Mouse (Mus musculus) adrenal gland, postnatal 36 days (tissue): ENCODE measurements around the gene Scrg1. TPM values are rescaled to one million over a fixed set of nuclear protein-coding genes. Genes with fewer than 3 reads are reported as not detected.
A peak's percentile ranks its signal among the peaks of the same experiment; 100 is the strongest.
"Not testable (repeated sequence)": the region's sequence is repeated elsewhere in the genome, so short reads cannot be mapped to it uniquely, and the experiment has no call there.

Experiments
- DNase-seq, 2 experiments: peaks; one replicate each; pipeline ENCODE4 v3.0.0; 2021; ENCODE audit warnings: mixed read lengths in 1 of 2
- total RNA-seq, 2 experiments: library from RNA; stranded (reverse); gene quantifications; 2 replicates each; pipeline ENCODE4 v1.2.3; 2021

Scrg1 gene
- total RNA-seq, 2 experiments from 2014 or later, result 0.46 TPM; not detected in 1

DNA sequence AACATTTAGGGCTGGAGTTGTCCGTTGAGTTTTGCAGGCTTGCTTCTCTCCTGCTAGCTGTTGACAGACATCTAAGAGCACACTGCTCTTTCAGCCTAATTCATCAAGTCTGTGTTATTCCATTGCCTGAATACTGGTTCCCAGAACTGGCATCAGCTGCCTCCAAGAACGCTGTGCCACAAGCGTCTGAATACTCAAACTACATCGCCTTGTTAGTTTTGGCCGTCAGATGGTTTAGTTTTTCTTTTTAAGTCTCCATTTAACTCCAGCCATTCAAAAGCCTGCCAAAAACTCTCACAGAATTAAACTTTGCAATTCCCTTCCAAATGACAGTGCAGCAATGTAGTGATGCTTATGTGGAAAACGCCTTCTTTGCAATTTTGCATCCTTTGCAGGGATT is 1.4 kb downstream of the Scrg1 start:
- DNase-seq, result no peak

DNA sequence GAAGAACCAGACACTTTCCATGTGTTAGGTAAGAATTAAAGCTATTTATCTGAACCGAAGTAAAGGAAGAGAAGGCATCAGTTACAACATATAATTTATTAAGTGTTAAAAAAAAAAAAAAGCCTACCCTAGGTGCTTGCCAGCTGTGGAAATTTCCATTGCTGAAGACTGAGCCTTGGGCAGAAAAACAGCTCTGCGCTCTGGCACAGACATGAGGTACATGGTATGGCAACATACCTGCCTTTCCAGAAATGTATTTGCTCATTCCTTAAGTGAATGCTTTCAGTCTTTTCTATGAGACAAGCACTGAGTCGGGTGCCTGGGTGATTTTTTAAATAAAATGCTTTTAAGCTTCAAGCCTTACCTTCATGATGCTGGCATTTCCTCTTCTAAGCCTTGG is 2.2 kb downstream of the Scrg1 start:
- peak; percentile 25 to 27 for DNase-seq

DNA sequence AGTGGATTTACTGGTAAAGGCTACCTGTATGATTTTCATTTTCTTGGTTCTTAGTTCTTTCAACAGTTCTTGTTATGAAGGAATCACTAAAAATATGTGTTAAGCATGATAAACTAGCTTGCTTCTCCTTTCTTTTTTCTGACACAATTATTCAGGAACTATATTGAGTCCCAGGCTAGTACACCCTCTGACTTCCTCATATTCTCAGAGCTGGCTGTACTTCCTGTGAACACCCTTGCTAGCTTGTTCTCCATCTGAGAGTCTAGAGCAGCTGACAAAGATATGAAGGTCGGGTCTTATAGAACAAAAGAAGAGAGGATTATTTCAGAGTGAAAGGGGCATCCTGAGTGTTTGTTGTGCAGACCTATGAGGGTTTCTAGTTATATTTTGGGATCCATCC is 7.1 kb downstream of the Scrg1 start:
- no peak for DNase-seq

GRCm38 (mm10) chr8:57463757-57464156 is 8.0 kb downstream of the Scrg1 start:
- no peak for DNase-seq

DNA sequence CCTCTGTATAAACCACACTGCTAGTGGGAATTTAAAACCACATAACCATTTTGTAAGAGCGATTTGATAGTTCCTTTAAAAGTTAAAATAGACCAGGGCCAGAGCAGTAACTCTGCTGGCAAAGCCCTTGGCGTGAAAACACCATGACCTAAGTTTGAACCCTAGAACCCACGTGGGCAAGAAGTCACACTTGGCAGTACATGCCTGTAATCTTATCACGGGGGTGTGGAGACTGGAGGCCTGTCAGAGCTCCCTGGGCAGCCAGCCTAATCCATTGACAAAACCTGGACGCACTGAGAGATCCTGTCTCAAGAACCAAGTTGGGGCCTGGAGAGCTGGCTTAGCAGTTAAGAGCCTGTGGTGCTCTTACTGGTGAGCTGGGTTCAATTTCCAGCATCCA is 12.9 kb downstream of the Scrg1 start:
- peak; percentile 75 to 79 for DNase-seq

DNA sequence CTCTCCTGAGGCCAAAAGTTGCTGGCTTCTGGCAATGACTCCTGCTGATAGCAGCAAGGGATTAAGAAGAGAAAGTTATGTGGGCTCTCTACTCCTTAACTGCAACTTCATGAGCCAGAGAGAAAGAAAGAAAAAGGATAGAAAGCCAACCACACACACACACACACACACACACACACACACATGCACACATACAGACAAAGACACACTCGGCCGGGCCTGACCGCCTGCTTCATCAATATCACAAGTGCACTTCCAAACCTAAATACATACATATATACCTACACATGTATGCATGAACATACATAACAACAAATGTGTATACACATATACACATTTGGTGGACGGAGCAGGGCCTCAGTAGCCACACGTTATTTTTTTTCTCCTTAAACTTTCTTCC is 15.1 kb downstream of the Scrg1 start:
- DNase-seq, result no peak

GRCm38 (mm10) chr8:57473751-57474150 is 18.0 kb downstream of the Scrg1 start:
- no peak for DNase-seq

DNA sequence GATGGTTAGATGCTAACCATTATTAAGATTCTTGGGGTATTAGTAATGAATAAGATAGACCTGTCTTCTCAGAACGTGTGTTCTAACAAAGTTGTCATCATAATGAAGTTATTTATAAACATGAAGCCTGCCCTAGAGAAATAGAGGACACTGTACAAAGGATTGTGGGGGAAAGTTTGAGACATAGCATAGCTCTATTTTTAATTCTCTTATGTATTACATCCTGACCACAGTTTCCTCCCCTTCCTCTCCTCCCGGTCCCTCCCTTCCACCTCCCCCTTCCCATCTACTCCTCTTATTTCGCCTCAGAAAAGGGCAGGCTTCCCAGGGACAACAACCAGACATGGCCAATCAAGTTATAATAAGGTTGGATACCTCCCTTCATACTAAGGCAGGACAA is 22.7 kb downstream of the Scrg1 start:
- no peak for DNase-seq

GRCm38 (mm10) chr8:57479700-57480099 is 24.0 kb downstream of the Scrg1 start:
- no peak for DNase-seq

DNA sequence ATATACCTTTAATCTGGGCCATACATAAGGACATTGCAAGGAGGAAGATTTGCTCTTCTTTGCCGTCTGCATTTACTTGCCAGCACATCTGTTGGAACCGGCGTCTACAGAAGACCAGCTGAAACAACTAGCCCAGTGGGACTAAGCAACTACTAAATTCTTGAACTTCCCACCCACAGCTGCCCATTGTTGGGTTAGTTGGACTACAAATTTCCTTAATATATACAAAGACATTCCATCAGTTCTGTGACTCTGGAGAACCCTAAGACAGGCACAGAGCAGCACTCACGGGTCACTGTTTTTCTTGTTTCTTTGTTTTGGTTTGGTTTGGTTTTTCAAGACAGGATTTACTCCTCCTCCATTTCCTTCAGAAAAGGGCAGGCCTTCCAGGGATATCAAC is 24.9 kb downstream of the Scrg1 start:
- no peak for DNase-seq

DNA sequence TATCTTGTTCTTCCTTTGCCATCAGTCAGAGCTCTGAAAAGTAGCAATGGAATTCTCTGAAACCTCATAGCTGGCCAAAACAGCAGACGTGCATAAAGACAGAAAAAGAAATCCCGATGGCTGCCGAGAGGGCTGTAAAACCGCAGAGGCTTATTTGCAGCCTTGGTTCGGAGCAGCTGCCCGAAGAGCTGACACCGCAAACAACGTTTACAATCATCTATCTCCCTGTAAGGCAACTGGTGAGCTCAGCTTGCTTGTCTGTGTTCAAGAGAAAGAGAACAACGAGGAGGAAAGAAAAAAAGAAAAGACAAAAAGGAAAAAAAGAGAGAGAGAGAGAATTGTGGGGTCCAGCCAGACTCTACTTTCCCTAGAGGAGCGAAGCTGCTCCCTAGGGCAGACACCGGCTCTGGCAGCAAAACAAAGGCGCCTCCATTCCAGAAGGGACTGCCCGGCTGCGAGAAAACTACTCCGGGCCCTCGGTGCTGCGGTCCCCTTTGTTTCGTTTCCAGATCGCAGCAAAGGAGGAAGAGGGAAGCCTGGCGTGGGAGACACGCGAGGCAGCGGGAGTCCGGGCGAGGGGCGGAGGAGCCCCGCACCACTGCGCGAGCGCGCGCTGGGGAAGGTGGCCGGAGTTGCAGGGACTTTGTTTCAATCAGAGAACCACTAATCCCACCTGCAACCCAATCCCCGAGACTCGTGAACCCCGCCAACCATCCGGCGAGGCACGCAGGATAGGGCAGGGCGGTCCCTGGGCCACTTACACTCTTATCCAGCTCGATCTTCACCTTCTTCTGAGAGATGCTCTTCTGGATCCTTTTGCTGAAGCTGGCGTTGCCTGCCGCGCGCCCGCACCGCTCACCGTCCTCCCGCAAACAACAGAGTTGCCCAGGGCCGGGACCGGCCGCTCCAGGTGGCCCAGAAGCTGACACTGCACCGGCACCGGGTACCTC is 31.0 kb downstream of the Scrg1 start:
- peak; percentile 58 to 64 for DNase-seq

- DNase-seq, result peak; percentile 99
Measured at GRCm38 (mm10) chr8:57487441-57488155, 31.9 kb downstream of the Scrg1 start, which contains the start of gene Sap30. Gene Sap30, minus strand, starts transcription at chr8:57487860.

DNA sequence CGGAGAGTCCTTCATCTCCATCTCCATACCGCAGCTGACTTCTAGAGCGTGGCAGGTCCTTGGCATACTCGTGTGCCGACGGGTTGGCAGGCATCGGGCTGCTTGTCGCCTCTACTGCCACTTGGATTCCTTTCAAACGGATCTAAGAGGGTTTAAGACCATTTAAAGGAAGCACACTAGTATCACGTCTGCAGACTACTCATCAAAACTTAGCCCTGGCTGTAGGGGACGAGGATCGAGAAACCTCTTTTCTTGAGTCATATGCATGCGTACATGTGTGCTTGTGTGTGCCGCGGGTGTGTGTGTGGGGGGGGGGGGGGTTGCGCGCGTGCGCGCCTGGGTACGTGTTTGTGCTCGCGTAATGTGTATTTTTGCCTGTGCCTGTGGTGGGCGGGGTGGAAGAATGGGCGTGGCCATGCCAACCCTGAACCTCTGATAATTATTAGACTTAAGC is 32.6 kb downstream of the Scrg1 start:
- DNase-seq, result peak; percentile 73 to 81

DNA sequence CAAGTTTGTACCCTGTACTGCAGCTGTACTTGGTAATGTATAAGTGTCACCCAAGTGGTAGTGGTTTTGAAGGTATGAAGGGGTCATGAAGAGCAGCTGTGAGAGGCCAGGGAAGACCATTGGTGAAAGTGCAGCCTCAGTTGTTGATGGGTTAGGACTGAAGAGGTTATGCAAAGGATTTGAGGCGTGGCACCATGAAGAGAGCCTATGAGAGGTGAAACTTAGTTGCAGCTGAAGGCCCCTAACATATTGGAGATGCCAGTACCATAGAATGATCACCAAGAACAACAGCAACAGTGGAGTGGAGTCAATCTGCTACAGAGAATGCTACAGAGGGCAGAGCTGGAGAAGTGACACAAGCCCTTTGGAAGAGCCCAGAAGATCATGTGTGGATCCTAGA is 33.6 kb downstream of the Scrg1 start:
- DNase-seq, result no peak

DNA sequence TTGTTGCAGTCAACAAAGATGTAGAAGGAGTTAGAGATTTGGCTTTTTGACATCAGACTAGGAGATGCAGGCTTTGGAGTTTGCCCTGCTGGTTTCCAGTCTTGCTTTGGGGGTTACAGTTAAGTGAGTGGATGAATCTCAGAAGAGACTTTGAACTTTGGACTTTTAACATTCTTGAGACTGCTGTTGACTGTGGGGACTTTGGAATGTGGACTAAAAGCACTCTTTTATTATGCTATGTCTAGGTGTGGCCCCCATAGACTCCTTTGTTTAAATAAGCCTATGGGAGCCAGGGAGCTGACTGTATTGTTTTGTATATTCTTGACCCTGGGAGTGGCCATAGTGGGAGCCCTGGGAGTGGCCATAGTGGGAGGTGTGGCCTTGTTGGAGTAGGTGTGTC is 34.2 kb downstream of the Scrg1 start:
- DNase-seq, result no peak

GRCm38 (mm10) chr8:57491873-57492272 is 36.1 kb downstream of the Scrg1 start:
- no peak for DNase-seq

- no peak for DNase-seq
Measured at GRCm38 (mm10) chr8:57498494-57498846, 42.7 kb downstream of the Scrg1 start.

- DNase-seq, result peak; percentile 73
Measured at GRCm38 (mm10) chr8:57498847-57499511, 43.3 kb downstream of the Scrg1 start.

GRCm38 (mm10) chr8:57503641-57504040 is 47.9 kb downstream of the Scrg1 start:
- DNase-seq, result peak; percentile 69 to 70

DNA sequence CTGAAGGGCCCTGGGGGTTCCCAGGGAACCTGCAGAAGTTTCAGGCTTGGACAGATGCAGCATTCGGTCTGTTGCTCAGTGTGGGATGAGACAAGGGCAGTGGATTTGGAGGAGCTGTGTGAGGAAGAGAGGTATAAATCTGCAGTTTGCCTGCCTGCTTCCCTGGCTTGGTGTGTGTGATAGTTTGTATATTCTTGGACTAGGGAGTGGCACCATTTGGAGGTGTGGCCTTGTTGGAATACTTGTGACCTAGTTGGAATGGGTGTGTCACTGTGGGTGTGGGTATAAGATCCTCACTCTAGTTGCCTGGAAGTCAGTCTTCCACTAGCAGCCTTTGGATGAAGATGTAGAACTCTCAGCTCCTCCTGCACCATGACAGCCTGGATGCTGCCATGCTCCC is 49.8 kb downstream of the Scrg1 start:
- not testable (repeated sequence) for DNase-seq

- DNase-seq, result no peak
Measured at GRCm38 (mm10) chr8:57507556-57508063, 51.9 kb downstream of the Scrg1 start.

DNA sequence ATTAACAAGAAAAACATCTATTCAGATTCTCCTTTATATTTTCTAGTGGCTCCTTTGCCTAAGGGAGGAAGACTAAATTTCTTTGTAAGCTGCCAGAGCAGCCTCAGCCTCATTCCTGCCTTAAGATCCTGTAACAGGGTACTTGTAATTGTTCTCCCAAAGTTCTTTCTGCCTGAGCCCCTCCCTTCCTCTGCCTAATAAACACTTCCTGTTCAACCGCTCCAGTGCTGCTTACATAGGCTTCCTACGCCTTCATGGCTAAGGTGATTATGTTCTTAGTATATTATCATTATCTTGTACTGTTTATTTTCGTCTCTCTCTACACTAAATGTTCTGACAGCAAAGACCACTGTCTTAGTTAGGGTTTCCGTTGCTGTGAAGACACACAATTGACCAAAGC is 52.9 kb downstream of the Scrg1 start:
- no peak for DNase-seq
